Mouse (Mus musculus) hindbrain, embryonic 15.5 days (tissue): ENCODE results near the gene Gm37240. TPM values are rescaled to one million over a fixed set of nuclear protein-coding genes. Genes with fewer than 3 reads are reported as not detected.

ENCODE experiments used
- ATAC-seq: fragments of 200-750 bp; cut with Nextera tagmentation; 2 replicates; pipeline ENCODE4 v1.8.0; 2017; ENCODE audit warnings: low read depth, moderate number of reproducible peaks, moderate TSS enrichment; ENCODE audit not compliant: low FRiP score
- H3K27ac ChIP-seq: fragments of 300-500 bp; sonication (generic); replicated peaks from 2 replicates; pipeline ENCODE4 v1.5.1; 2015; ENCODE audit warnings: mild to moderate bottlenecking, inconsistent platforms
- H3K27me3 ChIP-seq: fragments of 300-500 bp; sonication (generic); 2 replicates; pipeline ENCODE4 v1.6.1; 2015; ENCODE audit warnings: control low read depth, inconsistent platforms
- H3K36me3 ChIP-seq: fragments of 300-500 bp; sonication (generic); 2 replicates; pipeline ENCODE4 v1.6.1; 2015; ENCODE audit warnings: control low read depth, inconsistent platforms
- H3K4me1 ChIP-seq: fragments of 300-500 bp; sonication (generic); replicated peaks from 2 replicates; pipeline ENCODE4 v1.6.1; 2015; ENCODE audit warnings: control low read depth, inconsistent platforms
- H3K4me2 ChIP-seq: fragments of 300-500 bp; sonication (generic); 2 replicates; pipeline ENCODE4 v1.6.1; 2015; ENCODE audit warnings: moderate library complexity, mild to moderate bottlenecking, inconsistent platforms
- H3K4me3 ChIP-seq: fragments of 300-500 bp; sonication (generic); 2 replicates; pipeline ENCODE4 v1.5.1; 2015; ENCODE audit warnings: mild to moderate bottlenecking, inconsistent platforms
- H3K9ac ChIP-seq: fragments of 300-500 bp; sonication (generic); 2 replicates; pipeline ENCODE4 v1.6.1; 2015; ENCODE audit warnings: inconsistent platforms
- H3K9me3 ChIP-seq: fragments of 300-500 bp; sonication (generic); 2 replicates; pipeline ENCODE4 v1.6.1; 2016; ENCODE audit warnings: control low read depth, inconsistent platforms
- WGBS: fragments of 180-500 bp; shearing (Covaris S2); methylation state at CpG from one replicate; pipeline ENCODE4 v1.1.7; 2015; 5-methylcytosine and 5-hydroxymethylcytosine counted together
- polyA plus RNA-seq: library from polyadenylated mRNA; unstranded; fragments of >200 nt; fragmentation: Nextera tagmentation; extraction: Ambion mirVana; gene quantifications from 2 replicates; pipeline ENCODE4 v1.2.1, GENCODE M21; 2015

The Gm37240 gene
- polyA plus RNA-seq, 1 experiment from 2014 or later: 0.87 TPM

DNA sequence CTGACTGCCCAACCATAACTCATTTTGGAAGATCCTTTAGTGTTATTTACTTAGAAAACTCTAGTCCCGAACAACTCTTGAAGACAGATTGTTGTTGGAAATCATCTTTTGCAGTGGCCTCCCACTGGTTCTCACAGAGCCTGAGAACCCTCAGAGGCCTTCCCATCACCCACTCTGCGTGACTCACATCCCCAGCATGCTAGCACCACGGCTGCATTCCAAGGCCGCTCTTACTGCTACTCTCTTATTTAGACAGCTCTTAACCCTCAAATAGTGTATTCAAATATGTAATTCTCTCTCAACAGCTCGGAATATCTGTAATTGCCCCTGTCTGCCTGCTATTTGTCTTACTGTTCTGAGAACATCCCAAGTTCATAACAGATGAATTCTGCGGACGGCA lies 73.1 kb downstream of the Gm37240 start:
- Histone ChIP-seq H3K4me3 (no peak overlapping the region), H3K9ac (no peak overlapping the region), H3K36me3 (no peaks in the 10 kb centered on the region), H3K27me3 (no peaks in the 10 kb centered on the region), H3K4me1 (no peaks in the 10 kb centered on the region), H3K4me2 (no peak overlapping the region), H3K27ac (no peak overlapping the region), H3K9me3 (no peaks in the 10 kb centered on the region)
- ATAC-seq: no peak
- 70% methylated on average over 7 of the region's 7 CpGs for WGBS

DNA sequence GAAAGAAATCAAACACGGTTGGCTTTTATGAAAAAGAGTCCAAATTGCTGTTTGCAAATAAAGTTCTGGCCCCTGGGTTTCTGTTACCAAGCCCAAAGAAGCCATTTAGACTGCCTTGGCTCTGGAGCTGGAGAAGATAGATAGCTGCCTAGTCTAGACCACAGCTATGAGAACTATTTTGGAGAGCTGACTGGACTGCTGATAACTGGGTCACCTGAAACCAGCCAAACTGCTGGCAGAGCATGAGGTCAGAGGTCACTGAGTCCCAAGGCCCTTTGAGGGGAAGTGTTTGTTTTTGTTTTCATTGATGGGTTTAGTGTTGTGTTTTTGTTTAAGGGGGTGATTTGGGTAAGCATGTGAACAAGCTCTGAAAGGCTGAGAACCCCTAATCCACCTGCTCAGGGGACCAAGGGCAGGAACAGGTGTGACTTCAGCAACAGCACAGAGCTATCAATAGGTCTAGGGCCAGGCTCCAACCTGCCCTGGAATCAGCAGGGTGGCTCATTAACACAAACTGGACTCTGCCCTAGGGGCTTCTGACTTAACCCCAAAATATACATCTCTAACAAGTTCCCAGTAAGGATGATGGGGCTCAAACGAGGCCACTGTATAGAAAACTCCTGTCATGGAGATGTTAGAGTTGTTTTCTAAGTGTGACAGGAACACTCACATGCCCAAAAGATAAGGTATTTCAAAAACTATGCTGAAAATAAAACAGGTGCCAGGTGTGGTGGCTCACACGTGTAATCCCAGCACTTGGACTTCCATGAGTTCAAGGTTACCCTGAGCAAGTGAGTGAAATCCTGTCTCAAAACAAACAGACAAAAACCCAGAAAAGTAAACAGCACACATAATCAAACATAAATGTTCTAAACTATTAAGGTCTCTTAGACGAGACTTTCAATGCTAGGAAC lies 74.0 kb downstream of the Gm37240 start:
- no peaks in the 10 kb centered on the region for H3K4me1 ChIP-seq
- H3K27ac ChIP-seq: no peak overlapping the region
- 75% methylated on average over 4 of the region's 4 CpGs for WGBS
- H3K4me2 ChIP-seq: no peak overlapping the region
- H3K27me3 ChIP-seq: no peaks in the 10 kb centered on the region
- no peaks in the 10 kb centered on the region for H3K9me3 ChIP-seq
- H3K36me3 ChIP-seq: no peaks in the 10 kb centered on the region
- ATAC-seq: no peak
- H3K9ac ChIP-seq: no peak overlapping the region
- no peak overlapping the region for H3K4me3 ChIP-seq

- Histone ChIP-seq H3K4me3 (no peak overlapping the region), H3K4me2 (no peak overlapping the region), H3K9me3 (no peaks in the 10 kb centered on the region), H3K27ac (no peak overlapping the region), H3K4me1 (no peaks in the 10 kb centered on the region), H3K27me3 (no peaks in the 10 kb centered on the region), H3K36me3 (no peaks in the 10 kb centered on the region), H3K9ac (no peak overlapping the region)
- WGBS: 94% methylated on average over 5 of the region's 5 CpGs
- ATAC-seq: no peak
Observed at GRCm38 (mm10) chr3:85812010-85812409, 75.3 kb downstream of the Gm37240 start.

DNA sequence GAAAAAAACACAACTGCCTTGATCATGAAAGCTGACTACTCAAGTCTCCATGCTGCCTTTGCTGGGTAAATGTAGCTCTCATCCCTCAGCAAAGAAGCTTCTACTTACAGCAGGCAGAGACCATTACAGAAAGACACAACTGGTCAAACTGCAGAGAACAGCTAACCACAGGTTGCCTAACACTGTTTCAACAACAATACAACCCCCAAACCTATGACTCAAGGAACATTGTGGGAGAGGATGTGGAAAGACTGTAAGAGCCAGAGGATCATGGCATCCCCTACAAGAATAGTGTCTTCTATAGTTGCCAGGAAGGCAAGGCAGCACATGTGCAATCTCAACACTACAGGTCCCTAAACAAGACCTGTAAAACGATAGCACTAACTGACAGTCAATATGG lies 94.2 kb downstream of the Gm37240 start:
- no peak for ATAC-seq
- Histone ChIP-seq H3K9me3 (no peaks in the 10 kb centered on the region), H3K4me2 (no peak overlapping the region), H3K4me3 (no peak overlapping the region), H3K27me3 (no peaks in the 10 kb centered on the region), H3K4me1 (no peaks in the 10 kb centered on the region), H3K9ac (no peak overlapping the region), H3K36me3 (no peaks in the 10 kb centered on the region), H3K27ac (no peak overlapping the region)
- 50% methylated on average over 1 of the region's 1 CpGs for WGBS

- Histone ChIP-seq H3K9me3 (no peaks in the 10 kb centered on the region), H3K9ac (no peak overlapping the region), H3K4me2 (no peak overlapping the region), H3K36me3 (no peaks in the 10 kb centered on the region), H3K27me3 (no peaks in the 10 kb centered on the region), H3K27ac (no peak overlapping the region), H3K4me1 (peaks cover 5% of the 10 kb centered on the region; the same call in 1 of the 2 replicates), H3K4me3 (no peak overlapping the region)
- 61% methylated on average over 4 of the region's 4 CpGs for WGBS
- no peak for ATAC-seq
Observed at GRCm38 (mm10) chr3:85789748-85790147, 97.6 kb downstream of the Gm37240 start.

DNA sequence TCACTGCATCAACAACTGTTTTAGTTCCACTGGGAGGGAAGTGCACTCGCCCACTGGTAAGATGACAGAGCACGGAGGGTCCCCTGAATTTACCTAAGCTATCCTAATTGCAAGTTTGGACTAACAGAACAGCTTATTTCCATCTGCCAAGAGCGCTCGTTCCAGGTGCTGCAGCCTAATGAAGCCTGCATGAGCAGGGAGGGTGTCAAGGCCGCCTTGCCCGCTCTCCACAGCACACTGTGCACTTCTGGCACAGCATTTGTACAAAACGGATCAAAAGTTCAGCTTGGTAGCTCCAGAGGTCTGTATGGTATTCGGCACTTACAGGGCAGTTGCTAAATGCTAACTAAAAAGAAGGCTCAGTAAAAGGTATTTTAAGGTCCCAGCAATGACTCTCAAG lies 100.8 kb downstream of the Gm37240 start:
- no peaks in the 10 kb centered on the region for H3K27me3 ChIP-seq
- H3K9me3 ChIP-seq: no peaks in the 10 kb centered on the region
- no peak for ATAC-seq
- no peaks in the 10 kb centered on the region for H3K36me3 ChIP-seq
- peaks cover 5% of the 10 kb centered on the region; the same call in 1 of the 2 replicates for H3K4me1 ChIP-seq
- 71% methylated on average over 8 of the region's 8 CpGs for WGBS
- no peak overlapping the region for H3K4me2 ChIP-seq
- H3K9ac ChIP-seq: no peak overlapping the region
- no peak overlapping the region for H3K27ac ChIP-seq
- no peak overlapping the region for H3K4me3 ChIP-seq

GRCm38 (mm10) chr3:85780906-85781305 lies 106.4 kb downstream of the Gm37240 start:
- Histone ChIP-seq H3K27me3 (no peaks in the 10 kb centered on the region), H3K4me3 (no peak overlapping the region), H3K4me1 (no peaks in the 10 kb centered on the region), H3K9ac (no peak overlapping the region), H3K4me2 (no peak overlapping the region), H3K9me3 (no peaks in the 10 kb centered on the region), H3K27ac (no peak overlapping the region), H3K36me3 (no peaks in the 10 kb centered on the region)
- WGBS: 74% methylated on average over 7 of the region's 7 CpGs
- ATAC-seq: no peak

- Histone ChIP-seq H3K9me3 (no peaks in the 10 kb centered on the region), H3K9ac (no peak overlapping the region), H3K4me1 (no peaks in the 10 kb centered on the region), H3K27ac (no peak overlapping the region), H3K4me2 (no peak overlapping the region), H3K27me3 (no peaks in the 10 kb centered on the region), H3K36me3 (no peaks in the 10 kb centered on the region), H3K4me3 (no peak overlapping the region)
- whole genome bisulfite sequencing: 49% methylated on average over 2 of the region's 2 CpGs
- ATAC-seq: no peak
Observed at GRCm38 (mm10) chr3:85780332-85780731, 107.0 kb downstream of the Gm37240 start.

DNA sequence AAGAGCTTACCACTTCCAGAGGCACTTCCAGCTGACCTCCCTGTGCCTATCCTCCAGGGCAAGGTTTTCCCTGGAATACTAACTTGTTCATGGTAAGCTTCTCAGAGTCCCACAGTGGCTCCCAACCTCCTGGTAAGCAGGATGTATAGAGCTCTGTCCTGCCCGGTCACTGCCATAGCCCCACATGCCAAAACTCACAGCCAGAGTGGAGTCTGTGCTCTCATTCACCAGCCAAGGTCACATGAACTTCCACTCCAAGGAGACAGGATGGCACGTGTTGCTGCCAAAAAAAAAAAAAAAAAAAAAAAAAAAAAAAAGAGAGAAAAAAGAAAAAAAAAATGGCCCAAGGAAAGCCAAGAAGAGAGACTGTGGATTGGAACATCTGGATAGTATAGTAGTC lies 109.5 kb downstream of the Gm37240 start:
- no peak for ATAC-seq
- Histone ChIP-seq H3K9ac (no peak overlapping the region), H3K4me2 (no peak overlapping the region), H3K27me3 (no peaks in the 10 kb centered on the region), H3K4me3 (no peak overlapping the region), H3K9me3 (no peaks in the 10 kb centered on the region), H3K4me1 (no peaks in the 10 kb centered on the region), H3K27ac (no peak overlapping the region), H3K36me3 (no peaks in the 10 kb centered on the region)
- WGBS: 71% methylated on average over 2 of the region's 2 CpGs

DNA sequence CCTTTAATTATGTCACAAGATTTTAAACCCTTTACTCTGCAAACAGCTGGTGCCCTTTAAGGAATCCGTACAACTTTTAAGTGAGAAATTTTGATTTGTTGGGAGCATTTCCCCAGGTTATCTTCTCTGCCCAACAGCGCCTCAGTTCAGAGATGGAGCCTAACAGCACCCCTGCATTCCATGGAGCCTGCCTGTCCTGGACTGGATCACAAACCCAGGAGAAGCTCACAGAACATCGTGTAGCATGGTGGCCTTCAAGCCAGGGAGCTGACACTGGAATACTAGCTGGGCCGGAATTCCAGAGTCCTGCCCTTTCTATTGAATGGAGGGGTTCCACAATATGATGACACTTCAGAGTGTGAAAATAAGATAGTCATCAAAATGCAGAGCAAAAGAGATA lies 110.0 kb downstream of the Gm37240 start:
- Histone ChIP-seq H3K9me3 (no peaks in the 10 kb centered on the region), H3K4me3 (no peak overlapping the region), H3K27me3 (no peaks in the 10 kb centered on the region), H3K36me3 (no peaks in the 10 kb centered on the region), H3K4me1 (no peaks in the 10 kb centered on the region), H3K9ac (no peak overlapping the region), H3K4me2 (no peak overlapping the region), H3K27ac (no peak overlapping the region)
- no peak for ATAC-seq
- 81% methylated on average over 4 of the region's 4 CpGs for whole genome bisulfite sequencing

DNA sequence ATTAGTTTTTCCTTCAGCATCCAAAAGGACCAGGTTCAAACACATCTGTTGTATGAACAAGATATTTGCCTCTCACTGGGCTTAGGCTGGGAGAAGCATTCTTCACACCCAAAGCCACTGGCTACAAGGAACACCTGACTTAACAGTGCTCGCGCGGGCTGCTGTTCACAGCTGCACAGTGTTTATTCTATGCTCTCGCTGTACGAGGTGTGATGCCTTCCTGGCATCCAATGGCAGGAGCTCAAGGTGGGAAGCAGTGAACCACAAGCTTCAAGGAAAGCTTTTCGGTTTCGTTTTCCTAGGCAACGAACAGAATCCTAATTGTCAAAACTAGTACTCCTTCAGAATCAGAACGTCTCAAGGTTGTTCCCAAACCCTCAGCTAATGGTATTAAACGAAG lies 110.6 kb downstream of the Gm37240 start:
- Histone ChIP-seq H3K4me1 (no peaks in the 10 kb centered on the region), H3K9ac (no peak overlapping the region), H3K9me3 (no peaks in the 10 kb centered on the region), H3K27ac (no peak overlapping the region), H3K27me3 (no peaks in the 10 kb centered on the region), H3K4me2 (no peak overlapping the region), H3K4me3 (no peak overlapping the region), H3K36me3 (no peaks in the 10 kb centered on the region)
- WGBS: 78% methylated on average over 10 of the region's 10 CpGs
- no peak for ATAC-seq

- Histone ChIP-seq H3K4me1 (no peaks in the 10 kb centered on the region), H3K4me3 (no peak overlapping the region), H3K9ac (no peak overlapping the region), H3K36me3 (no peaks in the 10 kb centered on the region), H3K9me3 (no peaks in the 10 kb centered on the region), H3K27ac (no peak overlapping the region), H3K4me2 (no peak overlapping the region), H3K27me3 (no peaks in the 10 kb centered on the region)
- WGBS: 60% methylated on average over 6 of the region's 6 CpGs
- ATAC-seq: no peak
Observed at GRCm38 (mm10) chr3:85776126-85776525, 111.2 kb downstream of the Gm37240 start.

GRCm38 (mm10) chr3:85773886-85774285 lies 113.4 kb downstream of the Gm37240 start:
- no peaks in the 10 kb centered on the region for H3K9me3 ChIP-seq
- no peak for ATAC-seq
- no peak overlapping the region for H3K27ac ChIP-seq
- no peak overlapping the region for H3K4me2 ChIP-seq
- no peaks in the 10 kb centered on the region for H3K36me3 ChIP-seq
- no peak overlapping the region for H3K4me3 ChIP-seq
- 75% methylated on average over 4 of the region's 4 CpGs for WGBS
- no peaks in the 10 kb centered on the region for H3K4me1 ChIP-seq
- H3K9ac ChIP-seq: no peak overlapping the region
- no peaks in the 10 kb centered on the region for H3K27me3 ChIP-seq
